Comparison of ENCODE assay signal across 8 mouse cellular contexts in genomic region chr11:8545798-8546197, GRCm38 (mm10).
DNase-seq lines count a peak whose midpoint lies in the region; ATAC-seq and TF ChIP-seq lines count a peak whose summit lies in the region.

No protein-coding gene starts in this region.

- TF ChIP-seq CTCF in CH12.LX (conservative IDR thresholded peaks at IDR 0.05 in 1 of 2, IDR thresholded peaks at IDR 0.05 in 1 of 2; ENCODE audit: low read depth in 2 of 2, low read length in 2 of 2): peak; percentile 56 to 78
- TF ChIP-seq CTCF in cortical plate, adult 2 months (IDR thresholded peaks at IDR 0.05; ENCODE audit: extremely low read depth, insufficient read depth, low read length): peak; percentile 21; the same call in 1 of the 2 replicates

- no peak overlapping the region for H3K9ac ChIP-seq in CH12.LX (ENCODE audit: insufficient read depth, low read depth)

- peak; percentile 37 to 41 for DNase-seq in heart, postnatal 36 days
- no peak for DNase-seq in heart, embryonic 10.5 days (ENCODE audit: low spot score)
- peak; percentile 57 for DNase-seq in CH12.LX (ENCODE audit: extremely low read depth)
- no peak for DNase-seq in right cerebral cortex, postnatal 10 days (ENCODE audit: low spot score in 2 of 2)
- no peak for DNase-seq in MN1 (ENCODE audit: low spot score)

- H3K4me3 ChIP-seq in heart, embryonic 10.5 days: no peak overlapping the region
- no peak overlapping the region for H3K4me3 ChIP-seq in CH12.LX (replicated peaks in 1 of 3; ENCODE audit: low read depth in 2 of 3, low read length in 2 of 3, poor library complexity in 1 of 3)
- H3K4me3 ChIP-seq in cortical plate, adult 2 months (ENCODE audit: insufficient read depth, low read length): no peak overlapping the region

- TF ChIP-seq EP300 in CH12.LX (IDR thresholded peaks at IDR 0.05; ENCODE audit: low read length): no peak

- ATAC-seq in megakaryocyte progenitor cell, adult 5-6 weeks (replicated peaks; ENCODE audit: poor library complexity): peak; percentile 94
- no peak for ATAC-seq in cerebellum, adult (ENCODE audit: insufficient number of reproducible peaks, low FRiP score, low TSS enrichment)

- TF ChIP-seq RAD21 in CH12.LX (IDR thresholded peaks at IDR 0.05; ENCODE audit: low read depth, low read length): peak; percentile 69

- WGBS in heart, embryonic 10.5 days: 85% methylated on average over 1 of the region's 1 CpGs

- peaks cover 15% of the 10 kb centered on the region for H3K4me1 ChIP-seq in heart, embryonic 10.5 days
- no peaks in the 10 kb centered on the region for H3K4me1 ChIP-seq in CH12.LX (ENCODE audit: control insufficient read depth in 1 of 2, insufficient read depth in 2 of 2)
- H3K4me1 ChIP-seq in cortical plate, adult 2 months (ENCODE audit: control insufficient read depth, insufficient read depth, low read length): no peaks in the 10 kb centered on the region

- dilution Hi-C loops in CH12.LX (cut with MboI; ENCODE audit: extremely low pct_ligation_motif_present, extremely low pct_unique_long_range_greater_than_20kb, low sequenced_read_pairs): no loop called here

- no peaks in the 10 kb centered on the region for H3K79me2 ChIP-seq in CH12.LX (replicated peaks; ENCODE audit: control insufficient read depth, extremely low read depth, insufficient read depth, poor library complexity, severe bottlenecking)

- no peaks in the 10 kb centered on the region for H3K9me3 ChIP-seq in heart, embryonic 10.5 days
- H3K9me3 ChIP-seq in CH12.LX (replicated peaks; ENCODE audit: low read length): no peaks in the 10 kb centered on the region

- H3K4me2 ChIP-seq in CH12.LX (ENCODE audit: insufficient read depth, low read depth, poor library complexity, severe bottlenecking): no peak overlapping the region

- H3K27me3 ChIP-seq in heart, embryonic 10.5 days (ENCODE audit: insufficient read depth, poor library complexity, severe bottlenecking): no peaks in the 10 kb centered on the region
- peaks cover 41% of the 10 kb centered on the region for H3K27me3 ChIP-seq in CH12.LX (replicated peaks)

- intact Hi-C loops in heart, postnatal 36 days (cut with DNase I): loop anchor here (2.0 kb wide), 1 partner anchor 119 kb away; the partner anchor contains the start of gene Tns3

- no peak for TF ChIP-seq POLR2A in CH12.LX (IDR thresholded peaks at IDR 0.05; ENCODE audit: low read depth, low read length)
- TF ChIP-seq POLR2A in cortical plate, adult 2 months (IDR thresholded peaks at IDR 0.05; ENCODE audit: extremely low read depth, insufficient read depth, low read length): no peak

- H3K27ac ChIP-seq in heart, embryonic 10.5 days: no peak overlapping the region
- H3K27ac ChIP-seq in CH12.LX (ENCODE audit: insufficient read depth, low read depth): no peak overlapping the region
- no peak overlapping the region for H3K27ac ChIP-seq in cortical plate, adult 2 months (ENCODE audit: insufficient read depth, low read length)

- in situ Hi-C loops in CH12.LX (cut with MboI; ENCODE audit: low pct_ligation_motif_present, low pct_unique_long_range_greater_than_20kb, low sequenced_read_pairs): no loop called here

- H3K36me3 ChIP-seq in heart, embryonic 10.5 days: peaks cover 12% of the 10 kb centered on the region
- no peaks in the 10 kb centered on the region for H3K36me3 ChIP-seq in CH12.LX (replicated peaks in 1 of 2; ENCODE audit: control insufficient read depth in 1 of 2, insufficient read depth in 1 of 2, low read length in 1 of 2)

TF ChIP-seq in CH12.LX, 34 proteins besides CTCF, POLR2A, EP300 and RAD21:
- TF ChIP-seq ZKSCAN1 (IDR thresholded peaks at IDR 0.05; ENCODE audit: borderline replicate concordance, low read depth, low read length) (no peak), TBP (conservative IDR thresholded peaks at IDR 0.05; ENCODE audit: low read depth, low read length) (no peak), USF2 (conservative IDR thresholded peaks at IDR 0.05; ENCODE audit: low read depth, low read length) (no peak), MAX (IDR thresholded peaks at IDR 0.05; ENCODE audit: low read length) (0 out of 2 replicates have a peak, but pooled peaks have one; percentile 35), ZC3H11A (IDR thresholded peaks at IDR 0.05; ENCODE audit: low read depth, low read length) (no peak), ELF1 (IDR thresholded peaks at IDR 0.05; ENCODE audit: low read depth, low read length) (no peak), PAX5 (IDR thresholded peaks at IDR 0.05; ENCODE audit: low read length) (no peak), MEF2A (IDR thresholded peaks at IDR 0.05; ENCODE audit: borderline replicate concordance, low read depth, low read length) (no peak), SIN3A (IDR thresholded peaks at IDR 0.05; ENCODE audit: low read length) (no peak), IRF4 (IDR thresholded peaks at IDR 0.05; ENCODE audit: low read depth, low read length) (no peak), TCF12 (IDR thresholded peaks at IDR 0.05; ENCODE audit: low read depth, low read length) (no peak), MAZ (IDR thresholded peaks at IDR 0.05; ENCODE audit: low read depth, low read length) (peak; percentile 60; the same call in 1 of the 2 replicates), CHD1 (IDR thresholded peaks at IDR 0.05; ENCODE audit: low read depth, low read length) (no peak), SMC3 (IDR thresholded peaks at IDR 0.05; ENCODE audit: low read depth, low read length) (peak; percentile 80), RCOR1 (conservative IDR thresholded peaks at IDR 0.05; ENCODE audit: low read depth, low read length) (no peak), USF1 (IDR thresholded peaks at IDR 0.05; ENCODE audit: low read depth, low read length) (no peak), CHD2 (IDR thresholded peaks at IDR 0.05; ENCODE audit: low read length) (no peak), UBTF (IDR thresholded peaks at IDR 0.05; ENCODE audit: low read depth, low read length) (no peak), MYC (IDR thresholded peaks at IDR 0.05; ENCODE audit: low read depth, low read length) (0 out of 2 replicates have a peak, but pooled peaks have one; percentile 26), KAT2A (IDR thresholded peaks at IDR 0.05; ENCODE audit: insufficient replicate concordance, low read length) (no peak)

Comparison
In these comparisons a context has a peak if more than half of its experiments do, and no peak if none do; other contexts are left out.
1. DNase-seq: peak in heart, postnatal 36 days (2 of 2) and CH12.LX (single experiment); none in heart, embryonic 10.5 days (single experiment), right cerebral cortex, postnatal 10 days (0 of 2) and MN1 (single experiment).